Mouse (Mus musculus) hindbrain, embryonic 14.5 days (tissue): ENCODE results near the gene F11r. TPM values are rescaled to one million over a fixed set of nuclear protein-coding genes. Genes with fewer than 3 reads are reported as not detected.
A peak's percentile ranks its signal among the peaks of the same experiment; 100 is the strongest.
"Not testable (repeated sequence)": the region's sequence is repeated elsewhere in the genome, so short reads cannot be mapped to it uniquely, and the experiment has no call there.

ENCODE experiments used
- ATAC-seq: fragments of 200-750 bp; cut with Nextera tagmentation; 2 replicates; pipeline ENCODE4 v1.8.0; 2017; ENCODE audit warnings: moderate number of reproducible peaks, mild to moderate bottlenecking, moderate TSS enrichment, moderate library complexity; ENCODE audit not compliant: low FRiP score
- DNase-seq: peaks from one replicate; pipeline ENCODE4 v3.0.0-alpha.2; 2015; ENCODE audit warnings: low spot score
- H3K27ac ChIP-seq: fragments of 300-500 bp; sonication (generic); 2 replicates; pipeline ENCODE4 v1.5.1; 2014; ENCODE audit warnings: mild to moderate bottlenecking, moderate library complexity
- H3K27me3 ChIP-seq: fragments of 300-500 bp; sonication (generic); 2 replicates; pipeline ENCODE4 v1.6.1; 2014; ENCODE audit warnings: mild to moderate bottlenecking, low read length, mixed read lengths; ENCODE audit not compliant: control insufficient read depth, insufficient read depth
- H3K36me3 ChIP-seq: fragments of 300-500 bp; sonication (generic); replicated peaks from 2 replicates; pipeline ENCODE4 v1.6.1; 2014; ENCODE audit not compliant: control insufficient read depth, insufficient read depth
- H3K4me1 ChIP-seq: fragments of 300-500 bp; sonication (generic); replicated peaks from 2 replicates; pipeline ENCODE4 v1.6.1; 2014; ENCODE audit warnings: antibody characterized with exemption, low read length, mixed read lengths; ENCODE audit not compliant: control insufficient read depth, insufficient read depth
- H3K4me2 ChIP-seq: fragments of 300-500 bp; sonication (generic); replicated peaks from 2 replicates; pipeline ENCODE4 v1.6.1; 2014; ENCODE audit warnings: mild to moderate bottlenecking, moderate library complexity
- H3K4me3 ChIP-seq: fragments of 300-500 bp; sonication (generic); replicated peaks from 2 replicates; pipeline ENCODE4 v1.5.1; 2014; ENCODE audit warnings: mild to moderate bottlenecking, low read length
- H3K9ac ChIP-seq: fragments of 300-500 bp; sonication (generic); 2 replicates; pipeline ENCODE4 v1.6.1; 2014
- H3K9me3 ChIP-seq: fragments of 300-500 bp; sonication (generic); 2 replicates; pipeline ENCODE4 v1.6.1; 2016; ENCODE audit warnings: low read length; ENCODE audit not compliant: control insufficient read depth
- WGBS: fragments of 180-500 bp; shearing (Covaris S2); extraction: QIAGEN DNeasy Blood & Tissue Kit; methylation state at CpG from one replicate; pipeline ENCODE4 v1.1.7; 2014; 5-methylcytosine and 5-hydroxymethylcytosine counted together
- polyA plus RNA-seq: library from polyadenylated mRNA; unstranded; fragments of >200 nt; fragmentation: Nextera tagmentation; extraction: Ambion mirVana; gene quantifications from 2 replicates; pipeline ENCODE4 v1.2.1, GENCODE M21; 2014

The F11r gene
- polyA plus RNA-seq, 1 experiment from 2014 or later, result 14.0 TPM

DNA sequence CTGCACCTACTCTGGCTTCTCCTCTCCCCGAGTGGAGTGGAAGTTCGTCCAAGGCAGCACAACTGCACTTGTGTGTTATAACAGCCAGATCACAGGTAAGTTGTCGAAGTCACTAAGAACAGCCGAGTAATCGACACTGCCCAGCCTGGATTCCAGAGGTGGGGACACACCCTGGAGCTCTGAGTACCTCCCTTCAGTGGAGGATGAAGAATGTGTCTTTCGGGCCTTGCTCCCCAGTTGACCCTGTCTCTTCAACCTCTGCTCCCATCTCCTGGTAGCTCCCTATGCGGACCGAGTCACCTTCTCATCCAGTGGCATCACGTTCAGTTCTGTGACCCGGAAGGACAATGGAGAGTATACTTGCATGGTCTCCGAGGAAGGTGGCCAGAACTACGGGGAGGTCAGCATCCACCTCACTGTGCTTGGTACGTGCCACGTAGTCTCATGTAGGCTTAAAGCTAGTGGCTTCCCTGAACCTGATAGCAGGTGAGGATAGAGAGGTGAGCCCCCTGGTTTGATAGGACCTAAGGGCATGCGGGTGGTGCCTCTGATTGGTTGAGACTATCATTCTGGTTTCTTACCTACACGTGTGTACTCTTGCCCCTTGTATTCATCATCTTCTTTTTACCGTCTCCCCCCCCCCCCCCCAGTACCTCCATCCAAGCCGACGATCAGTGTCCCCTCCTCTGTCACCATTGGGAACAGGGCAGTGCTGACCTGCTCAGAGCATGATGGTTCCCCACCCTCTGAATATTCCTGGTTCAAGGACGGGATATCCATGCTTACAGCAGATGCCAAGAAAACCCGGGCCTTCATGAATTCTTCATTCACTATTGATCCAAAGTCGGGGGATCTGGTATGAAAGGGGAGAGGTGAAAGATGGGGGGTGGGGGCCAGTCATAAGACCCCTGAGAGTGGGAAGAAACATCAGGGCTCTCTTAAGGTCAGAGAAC is 23.5 kb downstream of the F11r start:
- Histone ChIP-seq H3K9ac (no peak overlapping the region), H3K4me3 (no peak overlapping the region), H3K4me2 (no peak overlapping the region), H3K27me3 (no peaks in the 10 kb centered on the region), H3K9me3 (no peaks in the 10 kb centered on the region), H3K4me1 (peaks cover 7% of the 10 kb centered on the region; the same call in 1 of the 2 replicates), H3K36me3 (no peaks in the 10 kb centered on the region), H3K27ac (no peak overlapping the region)
- ATAC-seq, result no peak
- 91% methylated on average over 22 of the region's 22 CpGs for WGBS
- DNase-seq, result no peak

DNA sequence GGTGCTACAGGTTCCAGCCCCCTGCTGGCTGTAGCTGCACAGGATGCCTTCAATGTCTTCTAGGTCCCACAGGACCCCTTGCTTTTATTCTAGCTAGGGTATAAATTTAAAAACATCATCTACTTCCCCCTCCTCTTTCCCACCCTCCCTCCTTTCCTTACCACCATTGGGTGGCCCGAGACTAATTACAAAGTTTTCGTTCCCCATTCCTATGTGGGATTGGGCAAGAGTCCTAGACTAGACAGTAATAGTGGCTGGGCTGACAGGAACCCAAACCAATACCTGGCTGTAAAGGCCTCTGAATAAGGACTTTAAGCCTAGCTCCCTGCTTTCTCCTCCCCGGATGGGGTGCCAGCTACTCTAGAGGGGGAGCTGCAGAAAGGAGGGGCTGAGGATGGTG is 25.8 kb downstream of the F11r start:
- peaks cover 7% of the 10 kb centered on the region; the same call in 1 of the 2 replicates for H3K4me1 ChIP-seq
- H3K9ac ChIP-seq, result no peak overlapping the region
- H3K36me3 ChIP-seq, result no peaks in the 10 kb centered on the region
- H3K4me2 ChIP-seq, result no peak overlapping the region
- whole genome bisulfite sequencing, result 95% methylated on average over 3 of the region's 3 CpGs
- H3K27me3 ChIP-seq, result no peaks in the 10 kb centered on the region
- ATAC-seq (no peak), DNase-seq (no peak)
- H3K4me3 ChIP-seq, result no peak overlapping the region
- no peaks in the 10 kb centered on the region for H3K9me3 ChIP-seq
- H3K27ac ChIP-seq, result no peak overlapping the region

DNA sequence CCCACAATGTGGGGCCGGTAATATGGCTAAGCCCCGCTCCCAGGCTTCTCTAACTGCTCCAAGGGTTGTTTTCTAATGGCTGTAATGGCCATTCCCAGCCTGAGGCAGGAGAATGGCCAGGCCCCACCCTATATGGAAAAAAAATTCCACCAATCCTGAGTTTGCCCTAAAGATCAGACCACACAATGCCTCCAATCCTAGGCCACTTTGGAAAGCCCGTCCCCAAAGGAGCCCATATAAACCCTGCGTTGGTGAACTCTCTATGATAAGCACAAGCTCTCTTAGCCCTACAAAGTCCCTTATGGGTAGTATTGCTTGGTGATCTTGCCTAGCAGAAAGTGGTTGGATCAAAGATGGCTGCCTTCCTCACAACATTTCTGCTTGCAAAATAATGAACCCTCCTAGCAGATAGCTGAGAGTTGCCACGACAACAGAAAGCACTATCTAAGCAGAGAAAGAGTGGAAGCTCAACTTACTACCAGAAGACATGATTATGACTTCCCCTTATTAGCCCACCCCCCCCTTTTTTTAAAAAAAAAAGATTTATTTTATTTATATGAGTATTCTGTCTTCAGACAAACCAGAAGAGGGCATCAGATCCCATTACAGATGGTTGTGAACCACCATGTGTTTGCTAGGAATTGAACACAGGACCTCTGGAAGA is 28.5 kb downstream of the F11r start:
- Histone ChIP-seq H3K9me3 (no peaks in the 10 kb centered on the region), H3K27me3 (no peaks in the 10 kb centered on the region), H3K9ac (no peak overlapping the region), H3K27ac (no peak overlapping the region), H3K4me2 (no peak overlapping the region), H3K4me1 (no peaks in the 10 kb centered on the region), H3K36me3 (no peaks in the 10 kb centered on the region), H3K4me3 (no peak overlapping the region)
- DNase-seq (no peak), ATAC-seq (no peak)
- 95% methylated on average over 5 of the region's 5 CpGs for WGBS

DNA sequence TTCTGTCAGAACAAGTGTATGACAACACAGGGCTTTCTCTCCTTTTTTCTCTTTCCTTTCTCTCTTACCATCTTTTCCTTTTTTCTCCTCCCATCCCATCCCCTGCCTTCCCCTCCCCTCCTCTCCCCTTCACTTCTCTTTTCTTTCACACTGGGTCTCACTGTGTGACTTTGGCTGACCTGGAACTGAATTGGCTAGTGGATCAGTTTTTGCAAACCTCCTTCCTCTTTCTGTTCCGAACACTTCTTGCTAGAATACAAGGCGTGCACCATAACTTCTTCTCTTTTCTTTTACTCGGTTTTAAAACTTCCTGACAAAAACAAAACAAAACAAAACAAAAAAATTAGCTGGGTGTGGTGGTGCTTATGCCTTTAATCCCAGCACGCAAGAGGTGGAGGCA is 29.2 kb downstream of the F11r start:
- Histone ChIP-seq H3K4me1 (no peaks in the 10 kb centered on the region), H3K27me3 (no peaks in the 10 kb centered on the region), H3K4me2 (no peak overlapping the region), H3K9me3 (no peaks in the 10 kb centered on the region), H3K9ac (no peak overlapping the region), H3K27ac (no peak overlapping the region), H3K4me3 (no peak overlapping the region), H3K36me3 (no peaks in the 10 kb centered on the region)
- no peak for ATAC-seq
- 84% methylated on average over 4 of the region's 4 CpGs for WGBS
- no peak for DNase-seq

- DNase-seq, result peak; percentile 18
- WGBS, result 92% methylated on average over 3 of the region's 3 CpGs
- ATAC-seq, result no peak
Observed at GRCm38 (mm10) chr1:171469678-171470077, 32.3 kb downstream of the F11r start.

GRCm38 (mm10) chr1:171470371-171470871 is 33.1 kb downstream of the F11r start:
- H3K36me3 ChIP-seq, result no peaks in the 10 kb centered on the region
- no peaks in the 10 kb centered on the region for H3K4me1 ChIP-seq
- DNase-seq, result peak; percentile 74
- no peak overlapping the region for H3K9ac ChIP-seq
- H3K4me2 ChIP-seq, result no peak overlapping the region
- H3K9me3 ChIP-seq, result no peaks in the 10 kb centered on the region
- no peak overlapping the region for H3K4me3 ChIP-seq
- 32% methylated on average over 7 of the region's 7 CpGs for WGBS
- no peak overlapping the region for H3K27ac ChIP-seq
- H3K27me3 ChIP-seq, result no peaks in the 10 kb centered on the region
- no peak for ATAC-seq

More at GRCm38 (mm10) chr1:171469678-171470077, 32.3 kb downstream of the F11r start:
- Histone ChIP-seq H3K9me3 (no peaks in the 10 kb centered on the region), H3K9ac (no peak overlapping the region), H3K27me3 (no peaks in the 10 kb centered on the region), H3K4me3 (no peak overlapping the region), H3K36me3 (no peaks in the 10 kb centered on the region), H3K4me1 (no peaks in the 10 kb centered on the region), H3K4me2 (no peak overlapping the region), H3K27ac (no peak overlapping the region)

GRCm38 (mm10) chr1:171470896-171471295 is 33.6 kb downstream of the F11r start:
- no peak overlapping the region for H3K4me2 ChIP-seq
- ATAC-seq, result no peak
- no peak overlapping the region for H3K27ac ChIP-seq
- no peaks in the 10 kb centered on the region for H3K9me3 ChIP-seq
- WGBS, result 99% methylated on average over 5 of the region's 5 CpGs
- no peaks in the 10 kb centered on the region for H3K27me3 ChIP-seq
- no peak overlapping the region for H3K9ac ChIP-seq
- no peaks in the 10 kb centered on the region for H3K36me3 ChIP-seq
- no peak for DNase-seq
- no peak overlapping the region for H3K4me3 ChIP-seq
- no peaks in the 10 kb centered on the region for H3K4me1 ChIP-seq

DNA sequence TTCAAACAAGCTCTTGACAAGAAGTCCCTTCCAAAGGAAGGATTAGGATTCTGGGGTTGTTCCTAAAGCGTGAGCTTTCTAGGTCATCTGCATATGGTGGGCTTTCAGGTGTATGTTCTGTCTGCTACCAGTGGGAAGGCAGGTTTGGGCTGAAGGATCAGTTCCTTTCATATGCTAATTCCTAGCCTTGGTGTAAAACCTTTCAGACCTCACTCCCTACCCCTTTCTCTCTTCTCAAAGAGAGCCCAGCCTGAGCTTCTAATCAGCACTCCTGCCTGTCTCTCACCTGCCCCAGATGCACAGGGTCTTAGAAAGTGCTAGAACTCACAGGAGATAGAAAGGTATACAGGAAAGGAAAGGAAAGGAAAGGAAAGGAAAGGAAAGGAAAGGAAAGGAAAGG is 34.1 kb downstream of the F11r start:
- H3K4me2 ChIP-seq, result no peak overlapping the region
- DNase-seq, result no peak
- H3K36me3 ChIP-seq, result no peaks in the 10 kb centered on the region
- ATAC-seq, result no peak
- no peaks in the 10 kb centered on the region for H3K4me1 ChIP-seq
- no peak overlapping the region for H3K27ac ChIP-seq
- H3K27me3 ChIP-seq, result no peaks in the 10 kb centered on the region
- no peak overlapping the region for H3K4me3 ChIP-seq
- H3K9ac ChIP-seq, result no peak overlapping the region
- WGBS, result 68% methylated on average over 1 of the region's 1 CpGs
- H3K9me3 ChIP-seq, result no peaks in the 10 kb centered on the region

- not testable (repeated sequence) for DNase-seq, H3K9me3 ChIP-seq, H3K27ac ChIP-seq, H3K4me3 ChIP-seq, H3K27me3 ChIP-seq, H3K4me2 ChIP-seq, ATAC-seq, H3K9ac ChIP-seq, H3K36me3 ChIP-seq, H3K4me1 ChIP-seq
- WGBS, result 92% methylated on average over 8 of the region's 8 CpGs
Observed at GRCm38 (mm10) chr1:171471941-171472340, 34.6 kb downstream of the F11r start.
